Mouse (Mus musculus) erythroblast, embryonic 14.5 days (primary cell): ENCODE data around the gene Cys1. TPM values are rescaled to one million over a fixed set of nuclear protein-coding genes. Genes with fewer than 3 reads are reported as not detected.

Source experiments
- H3K27me3 ChIP-seq: 2 replicates; pipeline ENCODE4 v1.6.1; 2012; ENCODE audit warnings: inconsistent platforms; ENCODE audit not compliant: control insufficient read depth
- H3K36me3 ChIP-seq: 2 replicates; pipeline ENCODE4 v1.6.1; 2012; ENCODE audit warnings: mild to moderate bottlenecking, inconsistent platforms; ENCODE audit not compliant: control insufficient read depth
- H3K4me1 ChIP-seq: 2 replicates; pipeline ENCODE4 v1.6.1; 2012; ENCODE audit warnings: inconsistent platforms; ENCODE audit not compliant: control insufficient read depth
- H3K4me3 ChIP-seq: replicated peaks from 2 replicates; pipeline ENCODE3; 2012; ENCODE audit warnings: moderate library complexity, mild to moderate bottlenecking, inconsistent platforms
- H3K9me3 ChIP-seq: 2 replicates; pipeline ENCODE4 v1.6.1; 2012; ENCODE audit warnings: low read length, inconsistent platforms, mixed read lengths; ENCODE audit not compliant: control insufficient read depth
- GATA1 ChIP-seq: IDR thresholded peaks from 2 replicates; pipeline ENCODE4 v1.6.1; 2012; ENCODE audit warnings: low read length, inconsistent platforms, mixed read lengths
- TAL1 ChIP-seq: IDR thresholded peaks from 3 replicates; pipeline ENCODE4 v1.6.1; 2012; ENCODE audit warnings: low read length, inconsistent platforms, mixed read lengths
- polyA plus RNA-seq: library from polyadenylated mRNA; stranded (reverse); fragments of >175 nt; gene quantifications from 2 replicates; pipeline ENCODE4 v1.2.3, GENCODE M21; 2012

Cys1 gene
- not detected in 2 replicates for polyA plus RNA-seq

DNA sequence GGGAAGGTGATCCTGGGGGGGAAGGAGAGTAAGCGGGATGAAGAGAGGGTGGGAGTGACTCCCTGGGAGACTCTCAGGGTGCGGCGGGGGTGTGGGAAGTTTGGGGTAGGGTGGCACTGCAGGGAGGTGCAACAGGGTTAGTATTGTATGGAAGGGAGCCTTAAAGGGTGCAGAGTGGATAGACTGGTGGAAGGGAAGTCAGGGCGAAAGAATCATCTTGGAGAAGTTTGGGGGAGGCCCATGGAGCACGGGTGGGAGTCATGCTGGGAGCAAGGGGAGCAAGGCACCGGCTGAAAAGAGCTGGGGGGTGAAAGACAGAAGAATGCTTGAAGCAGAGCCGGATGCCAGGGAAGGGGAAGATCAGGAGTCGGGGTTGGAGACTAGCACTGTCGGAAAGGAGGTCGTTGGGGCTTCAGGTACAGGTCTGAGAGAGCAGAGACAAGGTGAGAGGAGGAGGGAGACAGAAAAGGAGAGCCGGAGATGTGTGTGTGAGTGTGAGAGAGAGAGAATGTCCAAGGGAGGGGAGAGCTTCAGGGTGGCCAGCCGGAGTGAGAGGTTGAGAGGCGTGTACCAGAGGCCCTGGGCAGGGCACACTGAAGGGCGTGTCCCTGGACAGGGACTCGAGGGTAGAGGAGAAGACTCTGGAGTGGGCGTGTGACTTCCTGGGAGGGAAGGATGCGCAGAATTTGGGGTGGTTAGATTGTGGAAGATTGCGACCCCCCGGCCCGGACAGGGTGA, at the start of gene Cys1:
Gene Cys1, minus strand, starts transcription at position 528 of the 738 bp plus-strand sequence.
- Histone ChIP-seq H3K4me1 (peaks cover 10% of the 10 kb centered on the region), H3K27me3 (peaks cover 86% of the 10 kb centered on the region), H3K36me3 (no peaks in the 10 kb centered on the region), H3K4me3 (peak within 1 kb of the TSS; percentile 45), H3K9me3 (no peaks in the 10 kb centered on the region; the same call in 1 of the 2 replicates)
- TF ChIP-seq GATA1 (no peak), TAL1 (no peak)

DNA sequence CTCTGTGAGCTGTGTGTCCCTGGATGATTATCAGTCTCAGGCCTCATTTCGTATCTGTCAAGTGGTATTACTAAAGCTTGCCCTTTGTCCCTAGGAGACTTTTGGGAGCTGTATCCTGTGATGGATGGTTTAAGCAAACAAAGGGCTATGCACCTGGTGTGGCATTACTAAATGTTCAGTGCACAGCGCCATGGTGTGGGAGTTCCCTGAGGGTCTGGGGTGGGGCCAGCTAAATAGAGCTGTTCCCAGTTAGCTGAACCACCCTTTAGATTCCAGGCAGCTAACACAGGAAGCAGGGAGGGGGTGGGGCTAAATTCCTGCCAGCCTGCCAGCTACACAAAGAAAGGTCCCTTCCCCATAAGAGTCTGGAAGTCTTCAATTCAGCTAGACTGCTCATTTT, 42.8 kb upstream of the Cys1 start:
- Histone ChIP-seq H3K4me3 (no peak overlapping the region), H3K9me3 (no peaks in the 10 kb centered on the region), H3K36me3 (no peaks in the 10 kb centered on the region), H3K4me1 (peaks cover 5% of the 10 kb centered on the region; the same call in 1 of the 2 replicates), H3K27me3 (no peaks in the 10 kb centered on the region)
- TF ChIP-seq TAL1 (no peak), GATA1 (no peak)

- H3K4me1 ChIP-seq, result peaks cover 5% of the 10 kb centered on the region; the same call in 1 of the 2 replicates
- no peaks in the 10 kb centered on the region for H3K36me3 ChIP-seq
- H3K9me3 ChIP-seq, result no peaks in the 10 kb centered on the region
- H3K27me3 ChIP-seq, result no peaks in the 10 kb centered on the region
- TF ChIP-seq GATA1 (no peak), TAL1 (no peak)
- no peak overlapping the region for H3K4me3 ChIP-seq
These were observed 42.2 kb upstream of the Cys1 start for GRCm38 (mm10) chr12:24723859-24724258.

DNA sequence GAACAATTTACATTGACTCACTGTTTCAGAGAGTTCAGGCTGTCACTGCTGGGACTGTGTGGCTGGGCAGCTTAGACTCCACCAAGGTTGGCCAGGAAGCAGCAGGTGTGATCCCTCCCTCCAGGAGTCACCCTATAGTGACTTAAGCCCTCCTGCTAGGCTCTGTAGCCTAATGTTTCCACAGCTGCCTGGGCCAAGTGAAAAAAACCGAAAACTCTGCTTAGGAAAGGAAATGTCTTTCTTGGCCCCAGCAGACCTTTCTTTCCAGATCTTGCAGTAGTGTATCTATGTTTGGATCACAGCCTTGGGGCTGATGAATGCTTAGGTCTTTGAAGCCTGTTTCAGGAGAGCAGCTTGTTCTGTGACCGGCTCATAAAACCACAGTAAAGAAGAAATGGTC, 41.8 kb upstream of the Cys1 start:
- H3K4me3 ChIP-seq, result no peak overlapping the region
- TF ChIP-seq TAL1, result no peak
- no peak for TF ChIP-seq GATA1
- no peaks in the 10 kb centered on the region for H3K36me3 ChIP-seq
- no peaks in the 10 kb centered on the region for H3K9me3 ChIP-seq
- H3K27me3 ChIP-seq, result no peaks in the 10 kb centered on the region
- peaks cover 5% of the 10 kb centered on the region; the same call in 1 of the 2 replicates for H3K4me1 ChIP-seq

DNA sequence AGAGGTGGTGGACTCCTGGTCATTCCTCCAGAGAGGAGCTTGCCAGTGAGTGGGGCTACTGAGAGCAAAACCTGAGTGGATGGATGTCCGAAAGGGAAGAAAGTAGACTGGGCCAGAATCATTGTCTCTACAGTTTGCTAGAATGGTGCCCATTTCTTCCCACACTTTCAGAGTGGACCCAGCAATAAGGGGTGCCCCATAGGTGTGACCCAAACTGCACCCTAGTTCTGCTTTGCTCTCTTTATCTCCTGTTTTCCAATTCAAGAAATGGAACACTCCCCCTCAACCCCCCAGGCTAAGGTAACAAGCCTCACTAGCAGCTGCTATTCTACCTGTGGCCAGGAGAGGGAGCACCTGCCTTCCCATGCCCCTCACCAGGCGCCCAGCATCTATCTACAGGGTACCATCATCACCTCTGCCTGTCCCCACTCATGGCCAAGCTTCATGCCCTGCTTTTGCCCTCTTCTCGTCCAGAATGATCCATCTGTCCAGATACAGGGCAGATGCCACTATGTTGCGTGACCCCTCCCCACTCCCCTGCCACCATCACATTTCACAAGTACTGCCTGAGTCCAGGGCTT, 35.2 kb upstream of the Cys1 start:
- H3K27me3 ChIP-seq, result no peaks in the 10 kb centered on the region
- H3K36me3 ChIP-seq, result peaks cover 55% of the 10 kb centered on the region
- TF ChIP-seq GATA1 (no peak), TAL1 (no peak)
- H3K4me1 ChIP-seq, result peaks cover 27% of the 10 kb centered on the region
- no peaks in the 10 kb centered on the region for H3K9me3 ChIP-seq
- no peak overlapping the region for H3K4me3 ChIP-seq

DNA sequence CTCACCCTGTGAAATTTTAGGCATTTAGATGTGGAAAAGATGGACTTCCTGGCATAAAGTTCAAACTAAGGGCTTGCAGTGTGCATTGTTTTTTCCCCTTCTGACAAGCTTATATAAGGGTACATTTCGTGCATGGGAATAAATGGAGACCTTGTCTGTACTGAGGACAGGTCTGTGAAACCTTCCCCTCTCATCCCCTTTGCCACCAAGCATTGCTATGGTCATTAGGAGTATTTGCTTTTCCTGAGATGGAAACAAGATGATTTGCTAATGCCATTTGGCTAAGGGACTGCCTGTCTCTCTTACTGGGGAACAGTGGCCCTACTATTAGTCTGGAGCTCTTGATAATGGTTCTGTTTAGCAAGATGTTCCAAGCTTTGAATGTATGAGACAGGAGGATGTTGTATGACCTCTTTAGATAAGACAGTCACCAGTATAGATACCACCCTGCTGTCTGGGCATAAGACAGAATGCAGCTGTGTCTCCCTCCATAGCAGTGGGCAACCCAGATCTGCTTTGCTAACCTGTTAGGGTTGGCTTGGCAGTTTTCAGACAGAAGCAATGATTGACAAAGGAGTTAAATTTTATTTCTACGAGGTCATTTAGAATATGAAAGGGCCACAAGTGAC, 33.8 kb upstream of the Cys1 start:
- Histone ChIP-seq H3K9me3 (no peaks in the 10 kb centered on the region), H3K4me3 (no peak overlapping the region), H3K4me1 (peaks cover 40% of the 10 kb centered on the region), H3K27me3 (no peaks in the 10 kb centered on the region), H3K36me3 (peaks cover 69% of the 10 kb centered on the region)
- no peak for TF ChIP-seq TAL1
- no peak for TF ChIP-seq GATA1

DNA sequence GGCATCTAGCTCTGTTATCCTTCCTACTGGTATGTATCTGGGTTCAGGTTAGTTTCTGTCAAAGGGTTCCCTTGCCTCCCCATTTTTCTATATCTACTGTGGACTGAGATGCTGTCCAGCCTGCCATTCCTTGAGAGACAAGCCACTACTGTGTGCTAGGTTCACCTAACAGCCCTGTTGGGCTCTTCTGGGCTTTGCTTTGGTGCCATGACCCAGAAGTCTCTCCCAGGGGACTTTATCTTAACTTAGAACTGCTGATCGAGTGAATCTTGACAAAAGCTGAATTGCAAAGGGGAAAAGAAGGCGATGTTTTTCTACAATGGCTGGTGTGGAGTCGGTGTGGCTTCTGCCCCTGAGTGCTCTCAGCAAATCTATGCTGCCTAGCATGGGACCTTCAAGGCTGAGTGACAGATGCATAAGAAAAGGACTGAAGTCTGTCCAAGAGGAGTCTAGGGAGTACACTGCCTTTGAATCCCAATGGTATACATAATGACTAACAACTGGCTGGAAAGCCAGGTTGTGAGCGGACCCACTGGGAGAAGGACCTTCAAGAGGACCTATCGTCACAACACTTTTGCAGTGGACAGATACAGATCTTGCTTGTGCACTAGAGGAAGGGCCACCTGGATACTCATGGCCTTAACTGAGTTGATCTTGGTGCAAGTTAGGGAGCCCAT, 33.1 kb upstream of the Cys1 start:
- no peaks in the 10 kb centered on the region for H3K9me3 ChIP-seq
- no peaks in the 10 kb centered on the region for H3K27me3 ChIP-seq
- peaks cover 44% of the 10 kb centered on the region for H3K4me1 ChIP-seq
- peaks cover 76% of the 10 kb centered on the region for H3K36me3 ChIP-seq
- no peak for TF ChIP-seq TAL1
- TF ChIP-seq GATA1, result no peak
- H3K4me3 ChIP-seq, result no peak overlapping the region

DNA sequence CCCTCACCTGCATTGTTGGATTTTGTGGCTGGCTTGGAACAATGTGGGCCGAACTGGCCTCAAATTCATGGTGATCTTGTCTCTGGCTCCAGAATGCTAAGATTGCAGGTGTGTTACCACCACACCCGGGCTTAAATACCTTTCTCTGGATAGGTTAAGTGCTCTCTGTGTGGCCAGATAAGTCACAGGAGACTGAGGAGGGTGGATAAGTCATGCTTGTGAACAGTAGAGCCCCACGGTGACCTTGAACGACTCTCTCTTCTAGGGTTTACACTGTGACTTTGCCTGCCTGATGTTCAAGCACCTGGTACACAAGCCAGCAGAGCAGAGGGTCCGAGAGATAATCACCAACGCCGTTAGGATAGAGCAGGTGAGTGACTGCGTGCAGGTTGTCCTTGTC, 30.8 kb upstream of the Cys1 start:
- H3K36me3 ChIP-seq, result peaks cover 92% of the 10 kb centered on the region
- peaks cover 49% of the 10 kb centered on the region for H3K4me1 ChIP-seq
- no peaks in the 10 kb centered on the region for H3K9me3 ChIP-seq
- H3K4me3 ChIP-seq, result peak overlapping the region; percentile 100
- H3K27me3 ChIP-seq, result no peaks in the 10 kb centered on the region
- no peak for TF ChIP-seq GATA1
- no peak for TF ChIP-seq TAL1

- Histone ChIP-seq H3K4me3 (peak overlapping the region; percentile 100), H3K36me3 (peaks cover 82% of the 10 kb centered on the region), H3K27me3 (no peaks in the 10 kb centered on the region), H3K9me3 (no peaks in the 10 kb centered on the region), H3K4me1 (peaks cover 53% of the 10 kb centered on the region)
- TF ChIP-seq TAL1 (no peak), GATA1 (no peak)
These were observed 29.1 kb upstream of the Cys1 start for GRCm38 (mm10) chr12:24710672-24711071.
